Mouse (Mus musculus) C2C12 (cell line): Measurements from ENCODE around the gene Gart.
"Not testable (repeated sequence)": the region's sequence is repeated elsewhere in the genome, so short reads cannot be mapped to it uniquely, and the experiment has no call there.

Source experiments
- CTCF ChIP-seq: IDR thresholded peaks from one replicate; pipeline ENCODE4 v1.5.1; 2011; ENCODE audit not compliant: control insufficient read depth, insufficient read depth, insufficient read length
- MAX ChIP-seq: IDR thresholded peaks from one replicate; pipeline ENCODE4 v1.6.1; 2011; ENCODE audit warnings: mild to moderate bottlenecking, control low read depth
- MYOD1 ChIP-seq: IDR thresholded peaks from one replicate; pipeline ENCODE4 v1.6.1; 2011; ENCODE audit warnings: low read depth; ENCODE audit not compliant: control insufficient read depth, insufficient read length

GRCm38 (mm10) chr16:91645420-91645819, 1.3 kb downstream of the Gart start:
- TF ChIP-seq CTCF, MYOD1, MAX: not testable (repeated sequence)
